Mouse (Mus musculus) forebrain, embryonic 11.5 days (tissue): ENCODE data around the gene Coq7. TPM values are rescaled to one million over a fixed set of nuclear protein-coding genes. Genes with fewer than 3 reads are reported as not detected.

Source experiments
- ATAC-seq: fragments of 200-750 bp; cut with Nextera tagmentation; replicated peaks from 2 replicates; pipeline ENCODE4 v1.8.0; 2017; ENCODE audit warnings: moderate TSS enrichment; ENCODE audit not compliant: low FRiP score
- DNase-seq: peaks from one replicate; pipeline ENCODE4 v3.0.0-alpha.2; 2017; ENCODE audit warnings: low spot score
- H3K27ac ChIP-seq: fragments of 300-500 bp; sonication (generic); 2 replicates; pipeline ENCODE4 v1.5.1; 2014; ENCODE audit warnings: low read depth, low read length
- H3K27me3 ChIP-seq: fragments of 300-500 bp; sonication (generic); 2 replicates; pipeline ENCODE4 v1.6.1; 2014; ENCODE audit warnings: mild to moderate bottlenecking, low read length, mixed read lengths; ENCODE audit not compliant: control insufficient read depth, insufficient read depth
- H3K36me3 ChIP-seq: fragments of 300-500 bp; sonication (generic); 2 replicates; pipeline ENCODE4 v1.6.1; 2014; ENCODE audit warnings: mild to moderate bottlenecking, low read length, moderate library complexity, mixed read lengths; ENCODE audit not compliant: control insufficient read depth, insufficient read depth
- H3K4me1 ChIP-seq: fragments of 300-500 bp; sonication (generic); replicated peaks from 2 replicates; pipeline ENCODE4 v1.6.1; 2014; ENCODE audit warnings: low read length, mixed read lengths; ENCODE audit not compliant: control insufficient read depth, insufficient read depth
- H3K4me2 ChIP-seq: fragments of 300-500 bp; sonication (generic); 2 replicates; pipeline ENCODE4 v1.6.1; 2014; ENCODE audit warnings: low read depth, mild to moderate bottlenecking, low read length, moderate library complexity, mixed read lengths; ENCODE audit not compliant: severe bottlenecking
- H3K4me3 ChIP-seq: fragments of 300-500 bp; sonication (generic); 2 replicates; pipeline ENCODE4 v1.5.1; 2014; ENCODE audit warnings: low read depth, low read length
- H3K9ac ChIP-seq: fragments of 300-500 bp; sonication (generic); 2 replicates; pipeline ENCODE4 v1.6.1; 2014; ENCODE audit warnings: low read length
- H3K9me3 ChIP-seq: fragments of 300-500 bp; sonication (generic); 2 replicates; pipeline ENCODE4 v1.6.1; 2016; ENCODE audit warnings: low read length, mixed read lengths; ENCODE audit not compliant: control insufficient read depth
- WGBS: fragments of 180-500 bp; shearing (Covaris S2); extraction: QIAGEN DNeasy Blood & Tissue Kit; methylation state at CpG from one replicate; pipeline ENCODE4 v1.1.7; 2014; 5-methylcytosine and 5-hydroxymethylcytosine counted together
- polyA plus RNA-seq: library from polyadenylated mRNA; unstranded; fragments of >200 nt; fragmentation: Nextera tagmentation; extraction: Ambion mirVana; gene quantifications from 2 replicates; pipeline ENCODE4 v1.2.1, GENCODE M21; 2014

Gene Coq7
- polyA plus RNA-seq, 1 experiment from 2014 or later: 105 TPM

DNA sequence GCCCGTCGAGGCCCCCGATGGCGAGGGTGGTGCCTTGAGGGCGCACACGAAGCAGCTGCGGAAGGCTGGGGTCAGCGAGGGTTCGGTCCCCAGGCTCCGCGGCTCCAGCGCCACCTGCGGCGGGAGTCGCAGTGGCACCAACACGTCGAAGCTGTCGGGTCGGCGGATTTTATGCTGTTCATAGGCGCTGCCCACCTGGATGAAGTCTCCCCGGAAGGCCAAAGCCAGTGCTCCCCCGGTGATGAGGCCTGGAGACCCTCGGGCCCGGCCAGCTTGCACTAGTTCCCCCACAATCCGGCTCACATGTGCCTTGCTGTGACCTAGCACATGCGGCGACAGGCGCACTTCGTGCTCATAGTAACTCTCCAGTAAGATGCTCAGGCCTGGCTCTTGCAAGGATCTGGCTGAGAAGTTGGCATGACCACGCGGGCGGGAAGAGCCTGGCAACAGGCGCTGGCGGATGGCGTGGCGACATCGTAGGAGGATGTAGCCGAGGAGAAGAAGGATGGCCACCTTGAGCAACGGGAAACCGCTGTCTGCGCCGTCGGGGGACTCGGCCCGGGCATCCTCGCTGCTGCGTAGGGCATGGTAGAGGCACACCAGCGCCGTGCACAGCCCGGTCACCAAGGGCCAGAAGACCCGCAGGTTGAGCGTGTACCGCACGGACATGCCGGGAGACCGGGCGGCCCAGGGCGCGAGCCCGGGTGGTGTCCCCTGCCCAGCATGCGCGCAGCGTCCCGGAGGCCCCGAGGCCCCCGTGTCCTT, 42.3 kb downstream of the Coq7 start:
- Histone ChIP-seq H3K36me3 (no peaks in the 10 kb centered on the region), H3K27me3 (peaks cover 37% of the 10 kb centered on the region), H3K4me2 (peak overlapping the region; percentile 79), H3K4me1 (0 out of 2 replicates have a peak, but pooled peaks cover 2% of the 10 kb centered on the region), H3K27ac (no peak overlapping the region), H3K4me3 (peak overlapping the region; percentile 56), H3K9me3 (no peaks in the 10 kb centered on the region), H3K9ac (peak overlapping the region; percentile 61)
- DNase-seq (peak; percentile 70), ATAC-seq (peak; percentile 47)
- whole genome bisulfite sequencing: 3% methylated on average over 67 of the region's 67 CpGs

DNA sequence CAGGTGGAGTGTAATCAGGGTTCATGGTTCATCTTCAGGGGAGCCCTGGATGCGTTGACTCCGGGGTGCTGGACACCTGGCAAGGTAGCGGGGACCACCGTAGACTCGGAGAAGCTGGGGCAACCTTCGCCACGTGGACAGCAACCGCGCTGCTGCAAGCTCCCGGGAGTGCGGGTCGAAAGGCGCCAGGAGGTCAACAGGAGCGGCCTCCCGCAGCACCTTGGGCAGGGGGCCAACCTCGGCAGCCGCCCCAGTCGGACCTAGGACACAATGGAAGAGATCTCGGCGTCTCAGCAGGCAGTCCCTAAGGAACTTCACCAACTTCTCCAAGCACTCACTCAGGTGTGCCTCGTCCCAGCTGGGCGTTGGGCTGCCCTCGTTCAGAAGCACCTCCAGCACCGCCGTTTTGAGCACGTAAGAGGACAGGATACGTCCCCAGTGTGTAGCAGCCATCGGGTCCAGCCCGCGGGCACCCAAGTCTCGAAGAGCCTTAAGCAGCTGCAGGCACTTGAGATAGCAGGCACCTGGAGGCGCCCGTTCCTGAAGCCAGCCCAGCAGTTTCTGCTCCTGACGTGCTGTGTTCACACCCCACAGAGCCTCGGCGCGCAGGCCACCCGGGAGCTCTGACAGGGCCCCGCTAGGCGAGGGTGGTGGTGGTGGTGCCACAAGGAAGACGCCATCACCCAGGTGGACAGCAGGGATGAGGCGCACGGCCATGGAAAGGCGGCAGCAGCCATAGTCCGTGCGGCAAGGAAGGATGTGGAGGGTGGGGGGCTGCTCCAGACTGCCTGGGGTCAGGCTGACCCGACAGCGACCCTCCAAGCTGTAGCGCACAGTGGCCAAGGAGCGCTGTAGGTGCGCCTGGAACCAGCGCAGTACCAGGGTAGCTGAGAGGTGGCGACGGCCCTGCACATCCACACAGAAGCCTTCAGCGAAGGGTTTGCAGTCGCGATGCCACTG, 43.2 kb downstream of the Coq7 start:
- peak overlapping the region; percentile 21 for H3K4me2 ChIP-seq
- no peaks in the 10 kb centered on the region for H3K36me3 ChIP-seq
- no peak overlapping the region for H3K27ac ChIP-seq
- H3K9me3 ChIP-seq: no peaks in the 10 kb centered on the region
- no peak overlapping the region; the same call in 1 of the 2 replicates for H3K4me3 ChIP-seq
- 0 out of 2 replicates have a peak, but pooled peaks cover 2% of the 10 kb centered on the region for H3K4me1 ChIP-seq
- H3K27me3 ChIP-seq: peaks cover 37% of the 10 kb centered on the region
- ATAC-seq (peak; percentile 48), DNase-seq (peak; percentile 52)
- H3K9ac ChIP-seq: no peak overlapping the region
- 10% methylated on average over 56 of the region's 57 CpGs for WGBS

DNA sequence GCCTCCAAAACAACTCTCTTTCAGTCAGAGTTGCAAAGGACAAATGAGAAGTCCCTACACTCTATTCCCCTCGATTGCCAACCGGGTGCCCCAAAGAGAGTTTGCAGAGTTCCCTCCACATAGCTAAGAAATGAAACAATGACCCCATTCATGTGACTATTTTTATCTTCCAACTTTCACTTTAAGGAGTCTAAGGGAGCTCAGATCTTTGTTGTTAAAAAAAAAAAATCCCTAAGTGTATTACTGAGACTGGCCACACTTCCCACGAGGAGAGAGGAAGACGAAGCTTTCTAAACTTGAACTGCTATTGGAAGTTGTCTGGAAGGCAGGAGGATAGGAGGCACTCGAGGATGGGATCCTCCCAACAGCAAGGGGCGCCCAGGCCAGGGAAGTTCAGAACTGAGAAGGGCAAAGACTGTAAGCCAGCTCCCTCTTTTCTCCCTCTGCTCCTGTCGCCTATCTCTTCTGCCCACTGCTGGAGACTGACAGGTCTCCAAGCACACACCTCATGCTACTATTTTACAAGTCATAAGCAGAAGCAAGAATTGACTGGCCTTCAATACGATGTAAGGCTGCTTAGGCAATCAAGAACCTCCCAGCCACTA, 45.0 kb downstream of the Coq7 start:
- Histone ChIP-seq H3K27ac (no peak overlapping the region), H3K36me3 (no peaks in the 10 kb centered on the region), H3K9ac (no peak overlapping the region), H3K4me2 (no peak overlapping the region), H3K4me3 (no peak overlapping the region), H3K9me3 (no peaks in the 10 kb centered on the region), H3K4me1 (0 out of 2 replicates have a peak, but pooled peaks cover 2% of the 10 kb centered on the region), H3K27me3 (peaks cover 37% of the 10 kb centered on the region)
- no peak for ATAC-seq
- DNase-seq: no peak
- 27% methylated on average over 8 of the region's 8 CpGs for WGBS

DNA sequence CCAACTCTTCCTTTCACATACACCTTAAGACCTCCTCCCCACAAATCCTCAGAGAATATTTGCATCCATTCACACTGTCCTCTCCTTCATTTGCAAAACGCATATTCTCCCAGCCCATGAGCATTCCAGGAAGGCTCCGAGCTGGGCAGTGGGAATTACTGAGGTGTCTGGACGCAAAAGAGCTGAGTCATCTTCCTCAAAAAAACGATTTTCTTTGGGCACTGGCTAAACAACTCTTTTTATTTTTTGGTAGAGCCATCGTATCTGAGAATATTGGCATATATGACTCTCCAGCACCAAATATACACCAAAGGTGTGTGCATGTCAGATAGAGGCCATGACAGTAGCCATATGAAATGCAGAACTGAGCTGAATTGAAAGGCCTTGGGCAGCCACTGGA, 46.2 kb downstream of the Coq7 start:
- Histone ChIP-seq H3K9me3 (no peaks in the 10 kb centered on the region), H3K9ac (no peak overlapping the region), H3K4me2 (no peak overlapping the region), H3K4me1 (0 out of 2 replicates have a peak, but pooled peaks cover 2% of the 10 kb centered on the region), H3K4me3 (no peak overlapping the region), H3K27ac (no peak overlapping the region), H3K36me3 (no peaks in the 10 kb centered on the region), H3K27me3 (peaks cover 30% of the 10 kb centered on the region)
- 65% methylated on average over 5 of the region's 5 CpGs for WGBS
- no peak for DNase-seq
- no peak for ATAC-seq

DNA sequence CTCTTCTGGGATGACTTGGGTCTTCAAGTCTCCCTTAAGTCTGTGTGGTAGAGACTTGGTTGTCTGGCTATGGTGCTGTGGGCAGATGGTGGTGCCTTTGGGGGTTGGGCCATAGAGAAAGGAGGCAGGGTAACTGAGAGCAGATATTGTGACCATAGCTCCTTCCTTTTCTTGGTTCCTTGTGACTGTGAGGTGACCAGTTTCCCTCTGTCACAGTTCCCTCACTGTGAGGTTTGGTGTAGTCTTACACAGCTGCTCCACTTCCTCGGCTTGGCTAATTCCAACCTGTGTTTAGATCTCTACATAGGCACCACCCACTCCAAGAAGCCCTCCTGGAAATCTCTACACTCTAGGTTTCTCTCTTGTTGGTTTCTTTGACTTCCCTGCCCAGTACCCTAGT, 49.2 kb downstream of the Coq7 start:
- no peak for DNase-seq
- 87% methylated on average over 1 of the region's 1 CpGs for WGBS
- H3K9me3 ChIP-seq: no peaks in the 10 kb centered on the region
- H3K4me2 ChIP-seq: no peak overlapping the region
- no peak overlapping the region for H3K27ac ChIP-seq
- H3K36me3 ChIP-seq: no peaks in the 10 kb centered on the region
- no peak for ATAC-seq
- H3K27me3 ChIP-seq: peaks cover 3% of the 10 kb centered on the region; the same call in 1 of the 2 replicates
- no peaks in the 10 kb centered on the region for H3K4me1 ChIP-seq
- H3K9ac ChIP-seq: no peak overlapping the region
- H3K4me3 ChIP-seq: no peak overlapping the region

DNA sequence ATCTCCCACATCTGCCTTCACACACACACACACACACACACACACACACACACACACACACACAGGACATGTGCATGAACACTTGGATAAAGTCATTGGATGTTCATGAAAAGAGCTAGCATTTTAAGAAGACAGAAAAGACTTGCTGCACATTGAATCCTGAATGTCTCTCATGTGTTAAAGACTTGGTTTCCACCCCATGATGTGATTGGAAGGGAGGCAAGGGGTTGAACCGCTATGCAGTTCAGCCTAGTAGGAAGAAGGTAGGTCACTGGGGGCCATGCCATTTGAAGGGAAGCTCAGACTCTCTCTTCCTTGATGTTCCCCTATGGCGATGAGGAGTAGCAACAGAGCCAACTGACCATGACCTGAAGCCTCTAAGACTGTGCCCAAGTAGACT, 51.2 kb downstream of the Coq7 start:
- no peak overlapping the region for H3K27ac ChIP-seq
- WGBS: 84% methylated on average over 2 of the region's 2 CpGs
- H3K27me3 ChIP-seq: no peaks in the 10 kb centered on the region
- H3K4me3 ChIP-seq: no peak overlapping the region
- no peaks in the 10 kb centered on the region for H3K4me1 ChIP-seq
- no peak overlapping the region for H3K4me2 ChIP-seq
- no peaks in the 10 kb centered on the region for H3K9me3 ChIP-seq
- H3K36me3 ChIP-seq: no peaks in the 10 kb centered on the region
- no peak for DNase-seq
- H3K9ac ChIP-seq: no peak overlapping the region
- ATAC-seq: no peak

DNA sequence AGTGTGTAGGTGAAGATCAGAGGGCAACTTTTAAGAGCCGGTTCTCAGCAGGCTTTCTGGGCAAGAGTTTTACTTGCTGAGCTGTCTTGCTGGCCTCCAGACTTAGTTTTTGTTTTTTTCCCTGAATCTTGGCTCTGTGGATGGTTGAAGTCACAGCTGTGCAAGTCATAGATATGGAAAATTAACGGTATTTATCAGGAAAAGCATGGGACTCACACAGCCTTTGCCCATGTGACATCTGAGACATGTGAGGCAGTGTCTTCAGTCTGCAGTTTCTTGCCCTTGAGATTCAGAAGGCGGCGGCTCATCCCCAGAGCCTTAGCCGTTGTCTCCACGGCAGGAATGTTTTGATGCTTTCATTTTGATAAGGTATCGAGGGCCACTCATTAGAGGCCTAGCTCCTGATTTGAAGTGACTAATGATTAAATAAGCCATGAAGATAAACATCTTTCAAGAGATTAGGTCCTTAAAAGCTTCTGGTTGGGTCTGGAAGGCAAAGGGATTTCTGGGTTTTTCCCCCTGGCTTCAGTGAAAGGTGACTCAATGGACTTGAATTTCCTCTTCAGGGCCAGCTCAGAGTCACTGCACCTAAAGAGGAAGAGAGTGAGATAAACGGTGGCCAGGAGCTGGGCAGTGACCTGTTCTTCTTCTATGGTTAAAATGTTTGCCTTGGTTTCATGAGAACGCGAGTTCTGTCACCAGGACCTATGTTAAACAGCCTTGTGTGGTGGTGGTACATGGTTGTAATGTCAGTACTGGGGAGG, 51.9 kb downstream of the Coq7 start:
- H3K4me3 ChIP-seq: no peak overlapping the region
- H3K4me1 ChIP-seq: no peaks in the 10 kb centered on the region
- no peaks in the 10 kb centered on the region for H3K36me3 ChIP-seq
- ATAC-seq: no peak
- H3K4me2 ChIP-seq: no peak overlapping the region
- H3K27ac ChIP-seq: no peak overlapping the region
- no peak overlapping the region for H3K9ac ChIP-seq
- H3K9me3 ChIP-seq: no peaks in the 10 kb centered on the region
- 91% methylated on average over 10 of the region's 10 CpGs for WGBS
- no peaks in the 10 kb centered on the region for H3K27me3 ChIP-seq
- no peak for DNase-seq
